Mouse (Mus musculus): ENCODE data around the gene Ms4a15.

GRCm38 (mm10) chr19:10943955-10944354, 49.1 kb downstream of the Ms4a15 start:
- no peak for TF ChIP-seq POLR2A (IDR thresholded peaks at IDR 0.05; ENCODE audit: low read depth, low read length)
- no peak for TF ChIP-seq CTCF (IDR thresholded peaks at IDR 0.05; ENCODE audit: extremely low read depth, insufficient read length, insufficient replicate concordance, low read depth, low read length)

Measured in small intestine, adult 2 months (tissue).